In genomic region chr1:54806116-54806850, GRCm38 (mm10) we compare ENCODE assay signal across 16 mouse cellular contexts.
"Had no signal": no experiment of that assay in that cellular context is flagged by ENCODE, and none has a peak within 500 bp of the region (broad histone marks: within the 10 kb centered on the region; RNA-seq: fewer than 3 reads in every experiment).

No protein-coding gene starts in this region.

- H3K36me3 ChIP-seq: limb, embryonic 12.5 days; liver, embryonic 13.5 days; lung, embryonic 15.5 days; midbrain, embryonic 12.5 days; neural tube, embryonic 15.5 days; stomach, embryonic 15.5 days had no signal

- H3K27ac ChIP-seq: layer of hippocampus, adult 2 months; limb, embryonic 12.5 days; liver, embryonic 13.5 days; lung, embryonic 15.5 days; macrophage; midbrain, embryonic 12.5 days; neural tube, embryonic 15.5 days; stomach, embryonic 15.5 days had no signal

- H3K4me1 ChIP-seq: midbrain, embryonic 12.5 days; stomach, embryonic 15.5 days had no signal

- H3K9me3 ChIP-seq: limb, embryonic 12.5 days; liver, embryonic 13.5 days; lung, embryonic 15.5 days; megakaryocyte, embryonic 14.5 days; midbrain, embryonic 12.5 days; neural tube, embryonic 15.5 days; stomach, embryonic 15.5 days had no signal

- H3K9ac ChIP-seq: limb, embryonic 12.5 days; liver, embryonic 13.5 days; liver, postnatal 0 days; lung, embryonic 15.5 days; midbrain, embryonic 12.5 days; neural tube, embryonic 15.5 days; stomach, embryonic 15.5 days had no signal

- H3K27me3 ChIP-seq: limb, embryonic 12.5 days; liver, embryonic 13.5 days; lung, embryonic 15.5 days; midbrain, embryonic 12.5 days; neural tube, embryonic 15.5 days; stomach, embryonic 15.5 days had no signal

- H3K4me3 ChIP-seq: layer of hippocampus, adult 2 months; limb, embryonic 12.5 days; liver, embryonic 13.5 days; lung, embryonic 15.5 days; megakaryocyte, embryonic 14.5 days; midbrain, embryonic 12.5 days; neural tube, embryonic 15.5 days; stomach, embryonic 15.5 days had no signal

- DNase-seq: kidney, postnatal 10 days; kidney, postnatal 4 days; liver; liver, embryonic 13.5 days; liver, postnatal 0 days; lung, postnatal 14 days; retina, postnatal 1 day had no signal

- H3K4me2 ChIP-seq: limb, embryonic 12.5 days; liver, embryonic 13.5 days; lung, embryonic 15.5 days; midbrain, embryonic 12.5 days; neural tube, embryonic 15.5 days; stomach, embryonic 15.5 days had no signal

- ATAC-seq: liver, postnatal 0 days; midbrain, embryonic 16.5 days had no signal
